Mouse (Mus musculus) cerebellum, adult 2 months (tissue): Measurements from ENCODE around the gene Rassf1.

Experiments
- CTCF ChIP-seq: fragments of 200-500 bp; IDR thresholded peaks from 2 replicates; pipeline ENCODE4 v1.5.1; 2011; ENCODE audit warnings: low read depth, mild to moderate bottlenecking, control low read depth, low read length, moderate library complexity, borderline replicate concordance; ENCODE audit not compliant: insufficient read depth
- POLR2A ChIP-seq: fragments of 200-500 bp; IDR thresholded peaks from 2 replicates; pipeline ENCODE4 v1.6.1; 2011; ENCODE audit warnings: low read length, control low read depth, borderline replicate concordance; ENCODE audit not compliant: insufficient read depth

- TF ChIP-seq POLR2A, result peak; percentile 91
- no peak for TF ChIP-seq CTCF
Measured at GRCm38 (mm10) chr9:107554319-107554825, 3.0 kb downstream of the Rassf1 start.
